Mouse (Mus musculus) heart, adult 11 months (tissue): ENCODE measurements around the gene Ivd.
A peak's percentile ranks its signal among the peaks of the same experiment; 100 is the strongest.

Experiments
- DNase-seq: peaks from one replicate; pipeline ENCODE4 v3.0.0; 2022

Gene Ivd

DNA sequence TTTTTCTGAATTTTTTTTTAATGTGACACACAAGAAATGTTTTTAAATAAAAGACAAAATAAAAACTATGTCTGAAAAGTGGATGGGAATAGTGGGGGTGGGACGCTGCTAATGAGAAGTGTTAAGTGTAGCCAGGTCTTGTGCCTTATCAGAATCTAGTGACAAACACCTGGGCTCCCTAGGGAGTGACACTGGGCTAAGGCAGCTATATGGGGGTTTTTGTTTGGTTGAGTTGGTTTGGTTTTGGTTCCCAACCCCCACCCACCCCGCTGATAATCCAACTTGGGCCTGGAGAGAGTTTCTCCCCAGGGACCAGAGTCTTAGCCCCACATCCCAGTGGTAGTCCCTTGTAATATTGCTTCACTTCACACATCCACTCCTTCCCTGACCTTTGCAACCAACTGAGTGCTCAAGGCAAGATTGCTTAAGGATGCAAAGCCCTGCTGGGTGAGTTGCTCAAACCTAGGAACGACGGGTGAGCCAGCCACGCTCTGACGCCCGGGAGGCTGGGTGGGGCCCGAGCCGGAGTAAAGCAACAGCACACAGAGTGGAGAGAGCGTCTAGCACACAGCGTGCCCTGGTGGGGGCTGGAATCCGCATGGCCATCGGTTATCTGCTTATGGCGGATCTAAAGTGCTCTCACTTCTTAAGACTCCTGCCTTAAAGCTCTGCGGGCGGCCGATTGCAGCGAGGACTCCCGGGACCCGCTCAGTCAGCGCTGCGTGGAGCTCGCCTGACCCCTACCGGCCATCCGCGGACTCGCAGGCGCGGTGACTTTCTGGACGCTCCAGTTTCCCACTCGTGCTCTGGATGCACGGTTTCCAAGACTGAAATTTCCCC lies 21.3 kb downstream of the Ivd start:
- DNase-seq = peak; percentile 96

GRCm38 (mm10) chr2:118887440-118887839 lies 25.7 kb downstream of the Ivd start:
- no peak for DNase-seq

- no peak for DNase-seq
Observed at GRCm38 (mm10) chr2:118887845-118888548, 26.2 kb downstream of the Ivd start.

DNA sequence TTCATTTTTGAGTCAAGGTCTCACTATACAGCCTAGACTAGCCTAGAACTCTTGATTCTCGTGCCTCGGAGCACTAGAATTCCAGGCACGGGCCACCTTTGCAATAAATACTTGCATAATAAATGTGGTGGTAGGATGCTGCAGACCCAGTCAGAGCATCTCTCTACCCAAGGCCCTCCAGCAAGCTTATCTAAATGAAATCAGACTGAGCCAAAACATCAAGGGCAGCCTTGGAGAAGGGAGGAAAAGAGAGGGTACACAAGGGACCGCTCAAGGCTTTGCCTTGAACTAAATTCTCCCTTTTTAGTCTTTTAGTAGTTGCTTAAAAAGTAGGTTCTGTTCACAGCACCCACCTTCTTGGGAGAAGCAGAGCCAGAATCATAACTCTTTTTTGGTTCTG lies 29.4 kb downstream of the Ivd start:
- DNase-seq = no peak

DNA sequence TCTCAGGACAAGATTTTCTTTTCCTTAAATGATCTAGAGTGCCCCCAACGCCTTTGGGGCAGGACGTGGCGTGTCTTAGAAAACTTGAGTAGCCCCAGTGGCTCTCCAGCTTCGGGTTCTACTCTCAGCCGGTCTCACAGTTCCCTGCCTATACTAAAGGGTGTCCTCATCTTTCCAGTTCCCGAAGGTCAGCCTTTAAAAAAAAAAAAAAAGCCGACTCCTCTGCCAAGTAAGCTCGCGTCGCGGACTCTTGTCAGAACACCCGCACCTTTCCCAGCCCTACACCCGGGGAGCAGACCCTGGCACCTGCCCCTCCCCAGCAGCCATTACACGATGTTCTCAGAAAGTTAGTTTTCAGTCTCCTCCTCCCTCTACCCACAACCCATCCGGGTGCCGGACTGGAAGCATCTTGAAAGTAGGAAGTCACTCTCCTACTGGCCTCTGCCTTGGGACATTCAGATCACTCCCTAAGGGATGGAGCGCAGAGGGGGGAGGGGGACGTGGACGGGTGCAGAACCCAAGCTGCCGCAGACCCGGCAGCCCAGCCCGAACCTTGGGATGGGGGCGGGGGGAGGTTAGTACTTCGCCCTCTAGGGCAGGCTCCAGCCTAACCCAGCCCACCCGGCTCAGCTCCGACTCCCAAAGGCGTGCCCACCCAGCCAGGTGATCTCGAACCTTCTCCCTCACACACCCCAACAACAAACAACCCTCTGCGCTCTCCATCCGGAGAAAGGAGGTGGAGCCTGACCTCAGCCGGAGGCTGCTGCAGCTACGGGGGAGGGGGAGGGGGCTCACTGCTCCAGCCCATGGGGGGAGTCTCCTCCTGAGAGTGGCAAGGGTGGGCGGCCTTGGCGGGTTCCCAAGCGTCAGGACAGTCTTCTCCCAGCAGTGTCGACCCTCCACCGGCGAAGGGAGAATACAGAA lies 34.5 kb downstream of the Ivd start:
- DNase-seq = peak; percentile 97

DNA sequence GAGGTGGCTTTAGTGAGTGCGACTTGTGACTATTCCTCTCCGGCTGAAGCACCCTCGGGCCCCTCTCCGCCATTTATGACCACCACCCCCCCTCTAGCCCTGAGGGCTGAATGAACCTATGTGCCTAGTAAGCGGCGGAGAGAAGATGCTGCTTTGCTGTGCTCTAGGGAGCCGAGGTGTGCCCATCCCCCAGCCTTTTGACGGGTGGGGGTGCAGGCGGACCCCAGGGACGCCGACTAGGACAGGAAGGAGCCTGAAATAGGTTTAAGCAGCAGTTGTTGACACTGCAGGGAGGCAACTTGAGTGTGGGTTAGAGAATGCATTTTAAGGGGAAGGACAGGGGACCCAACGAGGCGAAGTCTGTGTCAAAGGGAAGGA lies 35.1 kb downstream of the Ivd start:
- no peak for DNase-seq

GRCm38 (mm10) chr2:118897392-118897791 lies 35.6 kb downstream of the Ivd start:
- no peak for DNase-seq

GRCm38 (mm10) chr2:118897808-118898207 lies 36.1 kb downstream of the Ivd start:
- peak; percentile 94 for DNase-seq

DNA sequence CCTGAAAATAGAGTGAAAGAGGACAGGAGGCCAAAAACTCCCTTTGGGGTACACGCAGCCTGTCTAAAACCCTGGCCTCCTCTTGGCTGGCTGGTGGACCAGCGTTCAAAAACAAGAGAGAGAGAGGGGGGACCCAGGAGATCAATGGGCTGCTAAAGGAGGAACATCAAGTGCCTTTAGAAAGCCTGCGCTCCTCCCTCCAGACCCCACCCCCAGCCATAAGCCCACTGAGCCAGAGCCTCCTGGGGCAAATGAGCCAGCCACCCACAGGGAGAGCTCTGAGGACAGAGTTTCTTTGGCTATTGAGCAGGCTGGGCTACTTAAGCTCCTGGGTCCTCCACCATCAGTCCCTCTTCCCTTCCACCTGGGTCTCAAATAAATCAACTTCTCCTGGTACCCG lies 37.0 kb downstream of the Ivd start:
- DNase-seq = no peak

GRCm38 (mm10) chr2:118899306-118899705 lies 37.6 kb downstream of the Ivd start:
- DNase-seq = no peak

- DNase-seq = peak; percentile 95
Observed at GRCm38 (mm10) chr2:118899981-118900825, 38.4 kb downstream of the Ivd start, which contains the start of gene Bahd1. Gene Bahd1 (plus strand): TSS chr2:118900377.

DNA sequence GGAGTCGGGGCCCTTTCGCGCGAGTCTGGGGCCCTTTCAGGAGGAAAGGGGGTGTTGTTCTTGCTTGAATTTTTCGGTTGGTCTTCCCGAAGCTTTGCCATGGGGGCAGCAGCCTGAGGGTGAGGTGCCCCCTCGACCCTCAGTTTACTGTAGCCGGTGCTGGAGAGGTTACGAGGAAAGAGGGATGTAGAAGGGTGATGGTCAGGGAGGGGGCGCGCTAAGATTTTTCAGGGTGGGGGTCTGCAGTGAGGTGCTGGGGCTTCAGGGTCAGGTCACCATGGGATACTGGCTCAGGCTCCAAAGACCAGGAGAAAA lies 39.0 kb downstream of the Ivd start:
- DNase-seq = no peak

DNA sequence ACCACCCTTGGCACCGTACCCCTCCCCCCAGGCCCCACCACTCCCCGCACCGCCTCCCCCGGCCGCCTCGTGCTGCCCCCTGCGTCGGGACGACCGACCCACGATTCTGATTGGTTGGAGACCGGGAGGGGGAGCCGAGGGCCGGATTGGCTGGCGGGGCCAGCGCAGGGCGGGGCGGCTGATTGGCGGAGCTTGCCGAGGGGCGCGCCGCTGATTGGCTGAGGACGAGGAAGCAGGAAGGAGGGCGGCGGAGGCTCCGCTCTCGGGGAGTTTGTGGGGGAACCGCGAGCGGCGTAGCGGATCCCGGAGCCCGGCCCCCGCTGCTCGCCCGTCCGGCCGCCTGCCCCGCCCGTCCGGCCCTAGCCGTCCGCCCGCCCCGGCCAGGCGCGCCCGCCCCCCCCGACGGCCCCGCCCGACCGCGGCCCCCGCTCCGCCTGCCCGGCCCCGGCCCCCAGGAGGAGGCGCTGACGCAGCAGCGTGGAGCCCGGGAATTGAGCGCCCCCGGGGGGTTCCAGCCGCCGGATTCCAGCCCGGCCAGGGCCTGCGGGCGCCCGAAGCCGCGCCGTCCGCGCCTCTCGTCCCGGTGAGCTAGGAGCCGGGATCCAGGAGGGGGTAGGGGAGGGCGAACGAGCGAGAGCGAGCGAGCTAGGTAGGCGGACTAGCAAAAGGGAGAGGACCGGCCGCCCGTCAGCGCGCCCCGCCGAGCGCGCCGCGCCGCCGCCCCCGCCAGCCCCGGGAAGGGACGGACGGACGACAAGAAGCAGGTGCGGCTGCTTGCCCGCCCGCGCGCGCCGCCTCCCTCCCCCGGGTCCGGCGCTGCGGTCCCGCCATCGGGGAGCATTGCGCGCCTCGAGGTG lies 39.6 kb downstream of the Ivd start:
- DNase-seq = peak; percentile 100

DNA sequence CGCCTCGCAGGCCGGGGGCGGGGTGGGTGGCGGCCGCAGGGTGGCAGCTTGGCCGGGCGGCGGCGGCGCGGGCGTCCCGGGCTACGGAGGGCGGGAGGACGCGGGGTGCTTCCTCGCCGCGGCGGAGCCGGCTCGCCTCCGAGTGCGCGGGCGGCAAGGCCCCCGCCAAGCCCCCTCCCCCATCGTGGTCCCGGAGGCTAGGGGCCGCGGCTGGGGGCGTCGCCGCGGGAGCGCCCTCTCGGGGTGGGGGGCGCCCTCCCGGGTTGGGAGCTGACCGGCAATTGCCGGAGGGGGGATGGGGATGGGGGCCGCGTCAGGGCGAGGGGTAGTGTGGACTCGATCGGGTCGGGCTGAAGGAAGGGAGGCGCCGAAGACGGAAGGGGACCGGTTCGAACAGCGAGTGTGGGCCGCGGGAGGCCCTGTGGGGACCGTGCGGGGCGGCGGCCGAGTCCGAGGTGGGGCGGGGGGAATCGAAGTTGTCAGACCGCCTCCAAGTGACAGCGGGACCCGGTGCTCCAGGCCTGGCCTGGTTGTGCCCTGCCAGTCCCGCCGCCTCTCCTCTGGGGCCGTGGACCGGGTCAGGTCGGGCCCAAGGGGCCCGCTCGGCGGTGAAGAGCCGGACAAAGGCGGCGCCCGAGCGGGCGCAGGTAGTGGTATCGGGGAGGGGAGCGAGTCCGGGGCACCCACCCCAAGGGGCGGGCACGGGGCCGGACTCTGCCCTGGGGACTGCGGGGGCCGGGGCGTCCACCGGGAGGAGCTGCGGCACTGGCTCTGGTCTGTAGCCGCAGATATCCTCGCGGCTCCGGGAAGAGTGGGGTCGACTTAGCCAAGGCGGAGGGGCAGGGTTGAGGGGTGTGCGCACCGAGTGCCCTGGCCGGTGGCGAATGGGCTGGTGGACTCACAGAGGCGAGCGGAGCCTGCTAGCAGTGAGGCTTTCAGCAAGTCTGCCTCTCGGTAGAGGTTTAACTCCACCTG lies 40.6 kb downstream of the Ivd start:
- DNase-seq = peak; percentile 97

GRCm38 (mm10) chr2:118903333-118903741 lies 41.6 kb downstream of the Ivd start:
- peak; percentile 94 for DNase-seq

- DNase-seq = no peak
Observed at GRCm38 (mm10) chr2:118905433-118906117, 43.8 kb downstream of the Ivd start.

DNA sequence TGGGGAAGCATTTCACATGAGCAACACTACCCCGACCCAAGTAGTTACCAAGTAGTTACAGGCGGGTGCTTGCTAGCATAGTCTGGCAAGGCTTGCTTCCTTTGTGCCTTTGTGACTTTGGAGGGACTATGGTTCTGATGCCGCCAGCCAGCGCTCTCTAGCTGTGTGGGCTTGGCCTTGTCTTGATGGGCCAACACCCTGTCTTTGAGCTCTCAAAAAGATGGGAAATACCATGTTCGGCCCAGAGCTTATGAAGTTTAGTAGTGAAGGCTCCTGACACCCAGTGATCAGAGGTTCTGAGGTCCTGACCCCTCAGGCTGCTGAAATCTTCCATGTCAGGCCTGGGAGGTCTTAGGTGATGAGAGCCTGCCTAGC lies 44.4 kb downstream of the Ivd start:
- DNase-seq = no peak

- no peak for DNase-seq
Observed at GRCm38 (mm10) chr2:118907781-118908180, 46.0 kb downstream of the Ivd start.

DNA sequence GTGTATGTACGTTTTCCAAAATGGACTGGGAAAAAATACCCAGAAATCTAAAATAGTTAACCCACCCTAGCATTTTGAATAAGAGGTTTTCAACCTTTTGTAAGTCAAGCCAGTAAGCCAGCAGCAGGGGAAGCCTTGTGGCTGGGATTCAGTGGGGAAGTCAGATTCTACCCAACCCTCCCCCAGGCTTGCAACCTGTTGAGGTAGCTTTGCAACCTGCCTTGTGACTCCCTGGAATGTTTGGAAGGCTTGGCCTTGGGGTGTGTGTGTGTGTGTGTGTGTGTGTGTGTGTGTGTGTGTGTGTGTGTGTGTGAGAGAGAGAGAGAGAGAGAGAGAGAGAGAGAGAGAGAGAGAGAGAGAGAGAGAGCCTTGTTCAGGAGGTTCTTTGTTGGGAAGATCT lies 47.4 kb downstream of the Ivd start:
- DNase-seq = no peak
